Mouse (Mus musculus) intestine, embryonic 14.5 days (tissue): Measurements from ENCODE around the gene Cmip. TPM values are rescaled to one million over a fixed set of nuclear protein-coding genes. Genes with fewer than 3 reads are reported as not detected.
A peak's percentile ranks its signal among the peaks of the same experiment; 100 is the strongest.

ENCODE experiments used
- ATAC-seq: fragments of 200-750 bp; cut with Nextera tagmentation; replicated peaks from 2 replicates; pipeline ENCODE4 v1.8.0; 2017; ENCODE audit warnings: low read depth, moderate number of reproducible peaks, moderate TSS enrichment, moderate library complexity; ENCODE audit not compliant: low FRiP score, low TSS enrichment
- DNase-seq: peaks from one replicate; pipeline ENCODE4 v3.0.0-alpha.2; 2018; ENCODE audit warnings: low spot score
- H3K27ac ChIP-seq: fragments of 300-500 bp; sonication (generic); 2 replicates; pipeline ENCODE4 v1.5.1; 2014; ENCODE audit warnings: low read depth, mild to moderate bottlenecking, control low read depth
- H3K27me3 ChIP-seq: fragments of 300-500 bp; sonication (generic); replicated peaks from 2 replicates; pipeline ENCODE4 v1.6.1; 2014; ENCODE audit warnings: low read length, control low read depth; ENCODE audit not compliant: control insufficient read depth, insufficient read depth
- H3K36me3 ChIP-seq: fragments of 300-500 bp; sonication (generic); 2 replicates; pipeline ENCODE4 v1.6.1; 2014; ENCODE audit warnings: low read length, control low read depth; ENCODE audit not compliant: control insufficient read depth, insufficient read depth
- H3K4me1 ChIP-seq: fragments of 300-500 bp; sonication (generic); replicated peaks from 2 replicates; pipeline ENCODE4 v1.6.1; 2014; ENCODE audit warnings: low read length, control low read depth, mixed read lengths; ENCODE audit not compliant: control insufficient read depth, insufficient read depth
- H3K4me2 ChIP-seq: fragments of 300-500 bp; sonication (generic); 2 replicates; pipeline ENCODE4 v1.6.1; 2014; ENCODE audit warnings: low read length
- H3K4me3 ChIP-seq: fragments of 300-500 bp; sonication (generic); 2 replicates; pipeline ENCODE4 v1.5.1; 2014; ENCODE audit warnings: low read depth, low read length, control low read depth, mixed read lengths
- H3K9ac ChIP-seq: fragments of 300-500 bp; sonication (generic); 2 replicates; pipeline ENCODE4 v1.6.1; 2014; ENCODE audit warnings: mild to moderate bottlenecking, low read length
- H3K9me3 ChIP-seq: fragments of 300-500 bp; sonication (generic); 2 replicates; pipeline ENCODE4 v1.6.1; 2016; ENCODE audit warnings: low read length, control low read depth; ENCODE audit not compliant: control insufficient read depth
- WGBS: fragments of 180-500 bp; shearing (Covaris S2); extraction: QIAGEN DNeasy Blood & Tissue Kit; methylation state at CpG from one replicate; pipeline ENCODE4 v1.1.7; 2014; 5-methylcytosine and 5-hydroxymethylcytosine counted together
- microRNA-seq: library from miRNA; unstranded; fragments of <30 nt; microRNA quantifications from one replicate; pipeline ENCODE4, GENCODE M21; 2016
- polyA plus RNA-seq: library from polyadenylated mRNA; unstranded; fragments of >200 nt; fragmentation: Nextera tagmentation; extraction: Ambion mirVana; gene quantifications from 2 replicates; pipeline ENCODE4 v1.2.1, GENCODE M21; 2014

Cmip gene
- polyA plus RNA-seq, 1 experiment from 2014 or later = 22.4 TPM

DNA sequence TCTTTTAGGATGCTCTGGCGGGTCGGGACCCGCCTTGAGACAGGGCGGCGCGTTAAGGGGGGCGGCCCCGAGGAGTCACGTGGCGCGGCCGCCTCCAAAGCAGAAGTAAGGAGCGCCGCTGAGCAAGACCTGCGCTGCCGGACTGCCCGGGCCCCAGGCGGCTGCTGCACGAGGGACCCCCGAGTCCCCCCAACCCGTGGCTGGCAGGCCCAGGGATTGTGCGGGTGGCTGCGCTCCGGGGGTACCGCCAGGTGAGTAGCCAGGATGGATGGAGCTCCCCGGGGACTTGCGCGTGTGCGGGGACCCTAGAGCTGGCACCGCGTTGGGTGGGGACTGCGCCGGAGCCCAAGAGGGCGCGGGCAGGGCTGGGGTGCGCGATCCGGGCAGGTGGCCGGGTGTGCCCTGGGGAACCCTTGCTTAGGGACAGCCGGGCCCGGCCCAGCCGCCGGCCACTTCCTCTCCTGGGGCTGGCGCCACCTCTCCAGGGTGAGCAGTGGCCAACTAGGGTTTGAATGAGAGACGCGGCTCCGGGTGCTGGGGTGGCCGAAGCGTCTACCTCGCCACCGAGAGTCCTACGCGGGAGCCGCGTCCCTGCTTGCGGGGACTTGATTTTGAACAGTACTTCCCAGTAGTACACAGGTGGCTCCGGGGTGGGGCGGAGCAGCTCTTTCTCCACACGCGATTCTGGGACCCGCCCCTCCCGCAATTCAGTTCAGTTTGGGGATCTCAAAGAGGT, 241.5 kb downstream of the Cmip start, which contains the start of gene Plcg2:
Plcg2 (plus strand) TSS at position 113 of the 736 bp plus-strand sequence.
- Histone ChIP-seq H3K9ac (peak within 1 kb of the TSS; percentile 48), H3K4me2 (peak within 1 kb of the TSS; percentile 99), H3K36me3 (no peaks in the 10 kb centered on the region), H3K27ac (no peak within 1 kb of the TSS), H3K4me1 (no peaks in the 10 kb centered on the region), H3K27me3 (peaks cover 28% of the 10 kb centered on the region), H3K9me3 (no peaks in the 10 kb centered on the region), H3K4me3 (peak within 1 kb of the TSS; percentile 58)
- ATAC-seq = peak; percentile 69
- peak; percentile 73 for DNase-seq
- WGBS = under 1% methylated on average over 58 of the region's 62 CpGs

GRCm38 (mm10) chr8:117498915-117499540, 242.2 kb downstream of the Cmip start:
- no peaks in the 10 kb centered on the region for H3K9me3 ChIP-seq
- H3K4me2 ChIP-seq = peak overlapping the region; percentile 99
- peak overlapping the region; percentile 58 for H3K4me3 ChIP-seq
- 17% methylated on average over 20 of the region's 20 CpGs for WGBS
- no peak overlapping the region for H3K27ac ChIP-seq
- ATAC-seq = no peak
- no peak overlapping the region for H3K9ac ChIP-seq
- H3K36me3 ChIP-seq = no peaks in the 10 kb centered on the region
- peaks cover 22% of the 10 kb centered on the region for H3K27me3 ChIP-seq
- no peaks in the 10 kb centered on the region for H3K4me1 ChIP-seq
- DNase-seq = no peak

- Histone ChIP-seq H3K4me2 (no peak overlapping the region), H3K9ac (no peak overlapping the region), H3K4me1 (no peaks in the 10 kb centered on the region), H3K9me3 (no peaks in the 10 kb centered on the region), H3K27me3 (peaks cover 21% of the 10 kb centered on the region), H3K27ac (no peak overlapping the region), H3K4me3 (no peak overlapping the region), H3K36me3 (no peaks in the 10 kb centered on the region)
- DNase-seq (no peak), ATAC-seq (no peak)
- WGBS = 76% methylated on average over 5 of the region's 5 CpGs
Measured at GRCm38 (mm10) chr8:117500232-117500823, 243.5 kb downstream of the Cmip start.

- peaks cover 21% of the 10 kb centered on the region for H3K27me3 ChIP-seq
- no peak overlapping the region for H3K4me3 ChIP-seq
- H3K4me1 ChIP-seq = no peaks in the 10 kb centered on the region
- ATAC-seq (no peak), DNase-seq (no peak)
- H3K9ac ChIP-seq = no peak overlapping the region
- H3K4me2 ChIP-seq = no peak overlapping the region
- no peaks in the 10 kb centered on the region for H3K36me3 ChIP-seq
- no peaks in the 10 kb centered on the region for H3K9me3 ChIP-seq
- 90% methylated on average over 6 of the region's 6 CpGs for whole genome bisulfite sequencing
- no peak overlapping the region for H3K27ac ChIP-seq
Measured at GRCm38 (mm10) chr8:117501323-117501722, 244.5 kb downstream of the Cmip start.

- no peak for ATAC-seq
- Histone ChIP-seq H3K9me3 (no peaks in the 10 kb centered on the region), H3K9ac (no peak overlapping the region), H3K36me3 (no peaks in the 10 kb centered on the region), H3K27me3 (peaks cover 9% of the 10 kb centered on the region), H3K4me3 (no peak overlapping the region), H3K4me1 (no peaks in the 10 kb centered on the region), H3K4me2 (no peak overlapping the region), H3K27ac (no peak overlapping the region)
- no peak for DNase-seq
- 72% methylated on average over 13 of the region's 13 CpGs for WGBS
Measured at GRCm38 (mm10) chr8:117503405-117504069, 246.7 kb downstream of the Cmip start.

DNA sequence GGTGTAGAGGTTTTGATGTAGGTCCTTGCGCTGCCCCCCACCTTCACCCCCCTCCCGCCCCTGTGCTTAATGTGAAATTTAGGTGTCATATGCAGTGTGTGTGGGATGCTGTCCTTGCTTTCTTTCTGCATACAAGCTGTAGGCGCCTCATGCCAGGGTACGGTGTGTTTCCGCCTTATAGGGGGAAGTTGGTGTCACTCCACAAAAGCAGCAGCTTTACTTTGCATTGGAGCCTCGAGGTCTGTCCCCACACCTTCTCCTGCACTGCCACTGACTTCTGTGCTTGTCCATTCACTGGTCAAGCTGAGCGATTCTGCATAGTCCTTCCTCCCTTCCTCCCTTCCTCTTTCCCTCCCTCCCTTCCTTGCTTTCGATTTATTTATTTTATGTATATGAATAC, 250.8 kb downstream of the Cmip start:
- ATAC-seq (no peak), DNase-seq (no peak)
- Histone ChIP-seq H3K9me3 (no peaks in the 10 kb centered on the region), H3K36me3 (no peaks in the 10 kb centered on the region), H3K27ac (no peak overlapping the region), H3K9ac (no peak overlapping the region), H3K4me1 (no peaks in the 10 kb centered on the region), H3K4me2 (no peak overlapping the region), H3K27me3 (no peaks in the 10 kb centered on the region), H3K4me3 (no peak overlapping the region)
- WGBS = 86% methylated on average over 8 of the region's 8 CpGs

Small RNA genes lying within 50 kb of the gene (microRNA-seq; reads per million reads assigned to microRNA genes)
- gene Mir7077 = not detected
- not detected for gene Mir7078

Other genes with a start within 250 kb of the Cmip start
- gene Pkd1l2, start 174.6 kb upstream of the Cmip start, polyA plus RNA-seq = not detected in 2 replicates
- gene Bco1, start 161.2 kb upstream of the Cmip start, polyA plus RNA-seq = 0.97 and 1.4 TPM in 2 replicates
- 2.8 and 3.0 TPM in 2 replicates for gene Gan, start 98.9 kb upstream of the Cmip start, polyA plus RNA-seq
- gene Plcg2, start 241.2 kb downstream of the Cmip start, polyA plus RNA-seq = 3.2 and 3.4 TPM in 2 replicates